Mouse (Mus musculus): Measurements from ENCODE around the gene Ppard.

Ppard gene

GRCm38 (mm10) chr17:28258325-28258724 lies 25.8 kb downstream of the Ppard start:
- no peak for DNase-seq

GRCm38 (mm10) chr17:28259890-28260542 lies 27.5 kb downstream of the Ppard start:
- no peak for DNase-seq

- DNase-seq: no peak
Measured at GRCm38 (mm10) chr17:28260543-28260909, 28.0 kb downstream of the Ppard start.

- DNase-seq: no peak
Measured at GRCm38 (mm10) chr17:28261795-28262194, 29.3 kb downstream of the Ppard start.

GRCm38 (mm10) chr17:28263181-28263894 lies 30.8 kb downstream of the Ppard start:
- no peak for DNase-seq

- no peak for DNase-seq
Measured at GRCm38 (mm10) chr17:28267251-28267650, 34.8 kb downstream of the Ppard start.

GRCm38 (mm10) chr17:28270165-28270564 lies 37.7 kb downstream of the Ppard start:
- DNase-seq: no peak

- DNase-seq: no peak
Measured at GRCm38 (mm10) chr17:28271537-28272266, 39.2 kb downstream of the Ppard start.

- DNase-seq: no peak
Measured at GRCm38 (mm10) chr17:28272281-28272680, 39.8 kb downstream of the Ppard start.

- no peak for DNase-seq
Measured at GRCm38 (mm10) chr17:28272837-28273236, 40.3 kb downstream of the Ppard start.

GRCm38 (mm10) chr17:28274739-28275138 lies 42.2 kb downstream of the Ppard start:
- no peak for DNase-seq

- no peak for DNase-seq
Measured at GRCm38 (mm10) chr17:28277226-28277625, 44.7 kb downstream of the Ppard start.

GRCm38 (mm10) chr17:28277721-28278120 lies 45.2 kb downstream of the Ppard start:
- DNase-seq: no peak

GRCm38 (mm10) chr17:28278156-28278555 lies 45.7 kb downstream of the Ppard start:
- no peak for DNase-seq

GRCm38 (mm10) chr17:28279236-28279635 lies 46.7 kb downstream of the Ppard start:
- no peak for DNase-seq

GRCm38 (mm10) chr17:28279780-28280422 lies 47.4 kb downstream of the Ppard start:
- DNase-seq: no peak

GRCm38 (mm10) chr17:28280423-28280800 lies 47.9 kb downstream of the Ppard start:
- DNase-seq: no peak

GRCm38 (mm10) chr17:28280831-28281377 lies 48.4 kb downstream of the Ppard start:
- no peak for DNase-seq

GRCm38 (mm10) chr17:28281866-28282441 lies 49.5 kb downstream of the Ppard start:
- DNase-seq: no peak

- no peak for DNase-seq
Measured at GRCm38 (mm10) chr17:28283199-28283598, 50.7 kb downstream of the Ppard start.

GRCm38 (mm10) chr17:28286133-28286532 lies 53.6 kb downstream of the Ppard start:
- DNase-seq: no peak

- no peak for DNase-seq
Measured at GRCm38 (mm10) chr17:28286964-28287363, 54.5 kb downstream of the Ppard start.

- DNase-seq: no peak
Measured at GRCm38 (mm10) chr17:28287578-28287977, 55.1 kb downstream of the Ppard start.

Measured in embryo, embryonic 11 days (tissue).